Mouse (Mus musculus) sigmoid colon, adult 10 weeks (tissue): ENCODE measurements around the gene Spint4. TPM values are rescaled to one million over a fixed set of nuclear protein-coding genes. Genes with fewer than 3 reads are reported as not detected.

Experiments
- polyA plus RNA-seq: library from polyadenylated mRNA; stranded (reverse); fragments of 350-450 nt; fragmentation: Illumina TruSeq; extraction: RNeasy Lipid Tissue Mini Kit (QIAGEN cat#74804); gene quantifications from one replicate; pipeline ENCODE4 v1.2.3, GENCODE M21; 2014; ENCODE audit warnings: low read depth, low replicate concordance

The Spint4 gene
- not detected for polyA plus RNA-seq

DNA sequence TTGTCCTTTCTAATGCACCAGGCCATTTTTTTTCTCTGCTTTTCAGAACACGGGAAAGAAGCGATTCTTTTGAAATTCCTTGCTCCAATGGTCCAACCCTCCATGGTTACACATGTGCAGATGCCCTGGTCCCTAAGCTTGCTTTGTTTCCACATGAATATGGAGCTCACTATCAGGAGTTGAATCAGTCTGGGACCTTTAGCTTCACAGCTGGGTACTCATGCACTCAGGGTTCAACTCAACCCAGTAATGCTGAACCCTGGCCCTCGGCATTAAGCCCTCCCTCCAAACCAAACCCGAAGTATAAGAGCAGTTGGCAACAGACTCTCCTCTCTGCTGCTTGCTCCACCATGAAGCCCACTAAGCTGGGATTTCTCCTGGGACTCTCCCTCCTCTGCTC is at the start of gene Spint4:
Spint4 (plus strand) TSS at position 301 of the 400 bp plus-strand sequence.

DNA sequence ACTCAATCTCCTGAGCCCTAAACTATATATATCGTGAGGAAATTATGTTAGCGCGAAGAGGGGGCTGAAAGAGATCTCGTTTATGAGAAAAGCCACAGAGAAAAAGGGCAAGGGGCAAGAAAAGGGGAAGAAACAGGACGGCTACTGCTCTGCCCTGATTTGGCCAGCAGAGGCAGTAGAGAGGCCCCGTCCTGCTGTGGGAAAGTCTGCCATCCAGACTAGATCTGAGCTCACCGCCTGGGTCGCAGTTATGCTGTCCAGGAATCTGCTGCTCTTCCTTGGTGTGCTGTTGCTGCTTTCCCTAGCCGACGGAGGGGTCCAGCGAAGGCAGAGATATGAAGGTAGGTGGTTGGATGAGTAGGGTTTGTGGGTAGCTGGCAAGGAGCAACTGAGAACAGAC is 42.4 kb upstream of the Spint4 start, which contains the start of gene Wfdc10:
Wfdc10 (plus strand) TSS at position 189 of the 400 bp plus-strand sequence.

DNA sequence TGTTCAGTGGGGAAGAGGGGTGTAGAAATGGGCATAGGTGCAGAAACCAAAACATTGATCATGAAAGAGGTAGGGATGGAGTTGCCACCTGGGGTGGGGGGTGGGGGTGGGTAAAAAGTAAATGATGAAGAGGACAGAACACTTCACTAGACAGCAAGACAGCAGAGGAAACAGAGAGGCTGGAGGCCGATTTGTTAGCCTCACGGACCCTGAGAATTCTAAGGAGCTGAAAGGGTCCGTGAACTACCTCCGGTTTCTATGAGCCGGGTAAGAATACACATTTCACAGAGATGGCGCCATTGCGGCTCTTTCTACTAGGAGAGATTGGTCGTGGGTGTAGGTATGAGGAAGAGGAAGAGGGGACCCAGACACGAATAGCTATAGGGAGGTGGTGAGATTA is 41.8 kb upstream of the Spint4 start, which contains the start of gene Wfdc9:
Wfdc9 (minus strand) TSS at position 101 of the 400 bp plus-strand sequence.

DNA sequence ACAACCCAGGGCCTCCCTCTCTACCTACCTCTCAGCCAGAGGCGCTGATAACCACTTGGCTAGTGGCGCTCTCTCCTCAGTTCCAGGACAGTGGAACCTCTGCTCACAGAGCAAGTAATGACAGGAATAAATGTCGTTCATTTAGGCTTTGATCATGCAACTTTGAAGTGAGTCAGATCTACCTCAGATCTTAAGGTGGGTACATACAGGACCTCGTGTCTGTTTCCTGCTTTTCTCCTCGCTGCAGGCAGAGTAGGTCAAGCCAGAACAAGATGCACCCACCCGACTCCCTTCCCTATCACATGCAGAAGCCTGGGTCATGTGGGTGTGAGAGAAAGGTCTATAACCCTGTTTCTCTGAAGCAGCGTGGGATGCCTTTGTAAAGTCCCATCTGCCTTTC is 24.3 kb upstream of the Spint4 start, which contains the start of gene Wfdc11:
Wfdc11 (minus strand) TSS at position 101 of the 400 bp plus-strand sequence.

DNA sequence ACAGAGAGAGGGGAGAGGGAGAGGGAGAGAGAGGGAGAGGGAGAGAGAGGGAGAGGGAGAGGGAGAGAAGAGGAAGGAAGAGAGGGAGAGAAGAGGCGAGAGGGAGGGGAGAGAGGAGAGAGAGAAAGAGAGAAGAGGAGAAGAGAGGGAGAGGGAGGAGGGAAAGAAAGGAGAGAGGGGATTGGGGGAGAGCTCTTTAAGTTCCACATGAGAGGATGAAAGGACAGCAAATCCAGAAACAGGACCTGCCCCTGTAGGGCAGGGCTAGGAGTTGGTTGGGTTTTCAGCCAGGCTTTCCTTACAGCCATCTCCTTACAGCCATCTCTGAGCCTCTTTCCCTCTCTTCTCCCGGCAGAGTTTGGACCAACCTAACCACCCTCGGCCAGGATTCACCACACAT is 13.5 kb upstream of the Spint4 start, which contains the start of gene Wfdc13:
Wfdc13 (plus strand) TSS at position 301 of the 400 bp plus-strand sequence.

DNA sequence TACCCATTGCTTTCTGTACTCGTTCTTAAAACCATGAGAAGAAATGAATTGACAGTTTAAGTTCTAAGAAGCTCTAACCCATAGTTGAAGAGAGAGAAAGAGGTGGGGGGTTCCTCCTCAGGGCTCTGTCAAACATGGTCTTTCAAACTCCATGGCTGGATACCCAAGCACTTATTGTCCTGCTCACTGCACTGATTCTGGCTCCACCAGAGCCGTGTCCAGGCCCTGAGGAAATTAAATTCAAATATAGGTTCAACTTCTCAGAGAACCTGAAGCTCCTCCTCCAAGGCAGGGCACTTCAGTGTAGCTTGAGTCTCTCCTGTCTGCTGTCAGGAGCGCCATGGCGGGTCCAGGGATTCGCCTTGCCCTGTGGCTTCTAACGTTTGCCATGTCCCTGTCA is 16.7 kb downstream of the Spint4 start, which contains the start of gene Spint5:
Spint5 (plus strand) TSS at position 301 of the 400 bp plus-strand sequence.

DNA sequence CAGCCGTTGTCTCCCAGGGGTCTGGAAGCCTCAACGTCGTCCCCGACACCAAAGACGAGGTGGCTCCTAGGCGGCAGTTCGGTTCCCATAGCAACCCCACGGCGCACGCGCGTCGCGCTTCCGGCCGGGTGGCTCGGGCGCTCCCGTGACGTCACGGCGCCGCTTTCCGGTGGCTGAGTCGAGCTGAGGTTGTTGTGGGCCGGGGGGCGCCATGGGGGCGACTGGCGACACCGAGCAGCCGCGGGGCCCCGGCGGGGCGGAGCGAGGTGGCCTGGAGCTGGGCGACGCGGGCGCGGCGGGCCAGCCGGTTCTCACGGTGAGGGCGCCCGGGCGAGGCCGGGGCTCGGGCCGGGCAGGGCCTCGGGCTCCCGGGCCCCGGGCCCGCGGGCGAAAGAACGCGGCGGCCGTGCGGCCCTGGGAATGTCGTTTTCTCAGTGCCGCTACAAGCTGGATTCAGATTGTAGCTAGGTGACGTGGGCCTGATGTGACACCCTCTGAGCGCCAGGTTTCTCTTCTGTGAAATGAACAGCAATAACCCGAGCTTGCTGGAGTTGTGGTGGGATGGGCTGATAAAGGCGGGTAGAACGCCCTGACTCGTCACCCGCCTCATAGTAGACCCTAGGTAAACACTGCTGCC is 47.7 kb downstream of the Spint4 start, which contains the start of the genes Wfdc3 and Dnttip1:
Wfdc3 (minus strand) TSS at position 89 of the 637 bp plus-strand sequence.
Dnttip1 (plus strand) TSS at position 141 of the 637 bp plus-strand sequence.

Other genes with a start within 250 kb of the Spint4 start
- 10.1 TPM for gene Sys1, start 241.5 kb upstream of the Spint4 start, polyA plus RNA-seq
- not detected for gene Gm20458, start 237.5 kb upstream of the Spint4 start, polyA plus RNA-seq
- not detected for gene Trp53tg5, start 224.8 kb upstream of the Spint4 start, polyA plus RNA-seq
- gene Dbndd2, start 212.4 kb upstream of the Spint4 start, polyA plus RNA-seq: 6.6 TPM
- 8.1 TPM for gene Pigt, start 201.0 kb upstream of the Spint4 start, polyA plus RNA-seq
- gene Wfdc2, start 136.1 kb upstream of the Spint4 start, polyA plus RNA-seq: 30.2 TPM
- not detected for gene Spint3, start 125.0 kb upstream of the Spint4 start, polyA plus RNA-seq
- gene Wfdc6a, start 113.1 kb upstream of the Spint4 start, polyA plus RNA-seq: not detected
- not detected for gene Eppin, start 104.9 kb upstream of the Spint4 start, polyA plus RNA-seq
- gene Wfdc6b, start 85.0 kb upstream of the Spint4 start, polyA plus RNA-seq: not detected
- 0.50 TPM for gene Wfdc8, start 84.9 kb upstream of the Spint4 start, polyA plus RNA-seq
- not detected for gene Wfdc16, start 59.7 kb upstream of the Spint4 start, polyA plus RNA-seq
- gene Wfdc10, start 42.5 kb upstream of the Spint4 start, polyA plus RNA-seq: not detected
- gene Wfdc9, start 41.9 kb upstream of the Spint4 start, polyA plus RNA-seq: not detected
- not detected for gene Wfdc11, start 24.4 kb upstream of the Spint4 start, polyA plus RNA-seq
- 0.57 TPM for gene Wfdc13, start 13.4 kb upstream of the Spint4 start, polyA plus RNA-seq
- gene Spint5, start 16.8 kb downstream of the Spint4 start, polyA plus RNA-seq: not detected
- 0.82 TPM for gene Wfdc3, start 47.4 kb downstream of the Spint4 start, polyA plus RNA-seq
- gene Dnttip1, start 47.5 kb downstream of the Spint4 start, polyA plus RNA-seq: 3.6 TPM
- 7.9 TPM for gene Ube2c, start 71.4 kb downstream of the Spint4 start, polyA plus RNA-seq
- gene Tnnc2, start 81.5 kb downstream of the Spint4 start, polyA plus RNA-seq: not detected
- gene Snx21, start 87.3 kb downstream of the Spint4 start, polyA plus RNA-seq: 3.5 TPM
- gene Acot8, start 106.4 kb downstream of the Spint4 start, polyA plus RNA-seq: 4.1 TPM
- gene Zswim3, start 106.6 kb downstream of the Spint4 start, polyA plus RNA-seq: 2.7 TPM
- gene Zswim1, start 124.2 kb downstream of the Spint4 start, polyA plus RNA-seq: 1.4 TPM
- gene Spata25, start 130.0 kb downstream of the Spint4 start, polyA plus RNA-seq: not detected
- gene Ctsa, start 134.4 kb downstream of the Spint4 start, polyA plus RNA-seq: 43.1 TPM
- not detected for gene Neurl2, start 135.0 kb downstream of the Spint4 start, polyA plus RNA-seq
- 1.9 TPM for gene Pltp, start 159.2 kb downstream of the Spint4 start, polyA plus RNA-seq
- 3.1 TPM for gene Pcif1, start 180.8 kb downstream of the Spint4 start, polyA plus RNA-seq
- gene Zfp335, start 213.3 kb downstream of the Spint4 start, polyA plus RNA-seq: 0.19 TPM
- 1.8 TPM for gene Mmp9, start 242.3 kb downstream of the Spint4 start, polyA plus RNA-seq